Mouse (Mus musculus) lung, postnatal 10 days (tissue): ENCODE data around the gene S1pr1.

ENCODE experiments used
- DNase-seq: peaks from one replicate; pipeline ENCODE4 v3.0.0; 2021

S1pr1 gene

GRCm38 (mm10) chr3:115714671-115715651 lies at the start of gene S1pr1:
S1pr1 (minus strand) TSS chr3:115715072.
- peak; percentile 91 for DNase-seq

DNA sequence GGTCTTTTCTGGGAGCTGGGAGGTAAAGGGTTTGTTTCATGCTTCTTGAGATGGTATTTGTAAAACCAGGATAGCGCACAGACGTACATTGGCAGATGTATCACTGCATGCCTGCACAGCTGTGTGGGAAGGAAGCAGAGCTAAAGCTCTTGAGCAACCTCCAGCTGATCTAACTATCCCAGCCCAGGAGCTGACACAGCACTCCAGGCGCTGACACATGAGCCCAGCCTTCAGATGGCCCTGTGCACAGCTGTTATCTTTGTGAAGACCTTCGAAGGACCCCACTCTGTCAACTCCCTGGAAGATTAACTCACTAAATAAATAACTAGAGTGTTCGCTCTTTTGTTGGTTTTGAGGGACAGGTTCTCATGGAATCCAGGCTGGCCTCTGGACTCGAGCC lies 48.4 kb upstream of the S1pr1 start:
- DNase-seq, result peak; percentile 51

- DNase-seq, result no peak
Observed at GRCm38 (mm10) chr3:115762841-115763240, 48.0 kb upstream of the S1pr1 start.

- DNase-seq, result no peak
Observed at GRCm38 (mm10) chr3:115759659-115760058, 44.8 kb upstream of the S1pr1 start.

DNA sequence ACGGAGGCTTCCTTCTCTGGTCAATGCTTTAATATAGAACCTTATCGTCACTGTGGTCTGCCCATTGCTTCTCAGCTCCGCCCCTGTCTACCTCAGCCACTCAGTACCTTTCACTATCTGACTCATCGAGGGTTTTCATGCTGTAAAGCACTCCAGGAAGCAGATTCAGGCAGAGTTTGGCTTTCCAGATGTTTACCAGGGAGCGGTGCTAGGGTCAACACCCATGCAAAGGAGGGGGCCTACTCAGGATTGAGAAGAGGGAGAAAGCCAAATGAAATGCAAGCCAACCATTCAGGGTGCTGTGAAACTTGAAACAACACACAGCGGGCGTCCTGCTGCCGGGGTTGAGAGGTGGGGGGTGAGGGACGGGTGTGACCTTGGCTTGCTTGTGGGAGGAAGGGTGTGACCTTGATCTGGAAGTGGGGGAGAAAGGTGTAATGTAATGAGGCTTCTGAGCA lies 43.6 kb upstream of the S1pr1 start:
- peak; percentile 24 for DNase-seq

DNA sequence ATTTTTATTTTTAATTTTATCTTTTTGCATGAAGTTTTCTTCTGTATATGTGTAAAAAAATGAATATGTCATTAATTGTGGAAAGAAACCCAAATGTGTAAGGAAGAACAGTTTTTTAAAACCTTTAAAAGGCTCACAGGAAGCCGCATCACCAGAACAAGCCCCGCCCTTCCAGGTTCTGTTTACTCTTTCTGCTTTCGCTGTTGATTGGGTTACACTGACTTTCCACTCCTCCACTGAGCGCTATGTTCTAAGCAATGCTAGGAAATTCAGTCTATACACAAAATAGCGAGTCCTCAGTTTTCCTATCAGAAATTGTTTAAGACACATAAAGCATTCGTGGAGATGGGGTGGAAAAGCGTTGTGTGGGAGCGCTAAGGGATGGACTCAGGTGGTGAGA lies 39.6 kb upstream of the S1pr1 start:
- no peak for DNase-seq

DNA sequence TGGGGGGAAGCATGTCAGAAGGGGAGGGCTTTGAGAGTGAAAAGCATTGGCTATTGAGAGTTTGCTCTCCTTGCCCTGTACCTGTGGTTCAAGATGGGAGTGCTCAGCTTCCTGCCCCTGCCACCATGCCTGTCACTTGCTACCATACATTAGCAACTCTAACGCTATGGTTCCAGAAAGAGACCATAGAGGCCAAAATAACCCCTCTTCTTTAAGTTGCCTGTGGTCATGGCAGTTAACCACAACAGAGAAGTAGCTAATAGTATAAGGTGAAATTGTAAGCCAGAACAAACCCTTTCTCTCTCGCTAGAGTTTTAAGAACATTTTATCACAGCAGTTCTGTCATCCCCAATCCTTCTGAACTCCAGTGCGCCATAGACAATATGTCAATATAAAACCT lies 35.5 kb upstream of the S1pr1 start:
- DNase-seq, result no peak

DNA sequence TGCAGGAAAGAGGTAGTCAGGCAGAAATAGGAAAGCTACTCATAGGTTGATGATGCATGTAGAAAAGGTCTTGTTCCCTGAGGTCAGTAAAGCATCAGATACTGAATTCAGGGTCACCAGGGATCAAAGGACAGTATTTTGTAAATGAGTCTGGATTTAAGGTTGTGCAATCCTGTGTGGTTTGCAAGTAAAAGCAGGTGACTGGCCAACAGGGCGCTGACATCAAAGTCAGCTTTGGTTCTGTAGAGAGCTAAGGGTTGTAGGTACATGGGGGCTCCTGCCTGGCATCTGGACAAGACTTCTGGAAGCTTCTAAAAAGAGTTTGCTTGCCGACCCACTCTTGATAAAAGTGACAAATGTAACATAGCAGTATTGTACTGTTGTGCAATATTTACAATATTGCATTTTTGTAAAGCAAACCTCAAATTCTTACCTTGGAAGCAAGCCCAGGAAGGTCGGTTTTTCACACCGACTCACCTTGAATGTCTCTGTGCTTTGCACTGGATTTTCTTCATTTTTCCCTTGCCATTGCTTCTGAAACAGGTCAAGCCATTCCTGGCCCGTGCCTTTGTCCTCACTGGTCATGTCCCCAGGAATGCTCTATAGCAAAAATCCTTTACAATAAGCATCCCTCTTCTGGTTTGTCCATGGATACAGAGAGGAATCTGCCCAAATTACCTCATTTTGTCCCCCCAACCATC lies 33.6 kb upstream of the S1pr1 start:
- DNase-seq, result no peak

- DNase-seq, result no peak
Observed at GRCm38 (mm10) chr3:115746511-115746910, 31.6 kb upstream of the S1pr1 start.

DNA sequence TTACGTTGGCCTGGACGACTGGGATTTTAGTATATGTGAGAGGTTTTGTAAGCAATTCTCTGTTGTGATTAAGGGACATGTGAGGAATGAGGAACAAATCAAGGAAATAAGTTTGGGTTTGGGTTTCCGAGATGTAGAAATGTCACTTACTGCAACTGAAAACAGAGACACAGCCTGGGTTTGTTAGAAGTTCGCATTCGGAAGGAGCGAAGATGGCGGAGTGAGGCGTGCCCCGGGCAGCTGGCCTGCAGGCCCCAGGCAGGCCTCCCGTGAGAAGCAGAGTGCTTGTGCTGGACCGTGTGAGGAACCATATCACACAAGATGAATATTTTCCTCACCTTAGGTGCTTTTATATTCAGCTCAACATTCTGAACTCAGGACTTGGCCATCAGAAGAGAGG lies 30.2 kb upstream of the S1pr1 start:
- no peak for DNase-seq

DNA sequence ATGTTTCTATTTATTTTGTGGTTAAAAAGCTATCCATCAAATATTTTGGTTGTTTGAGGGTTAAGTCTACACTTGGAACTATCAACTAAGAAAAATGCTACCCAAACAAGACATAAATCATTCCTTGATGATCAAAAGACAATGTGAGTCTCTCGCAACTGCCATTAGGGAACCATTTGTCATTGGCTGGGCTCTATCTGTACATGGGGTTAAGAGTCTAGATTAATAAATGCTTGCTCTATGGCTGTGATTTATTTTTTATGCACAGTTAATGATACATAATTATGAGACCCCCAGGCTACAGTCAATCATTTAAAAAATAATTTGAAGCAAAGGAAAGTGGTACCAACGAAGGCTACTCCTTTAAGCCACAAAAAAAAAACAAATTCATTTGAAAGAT lies 23.7 kb upstream of the S1pr1 start:
- DNase-seq, result no peak

- peak; percentile 52 for DNase-seq
Observed at GRCm38 (mm10) chr3:115737785-115738318, 23.0 kb upstream of the S1pr1 start.

DNA sequence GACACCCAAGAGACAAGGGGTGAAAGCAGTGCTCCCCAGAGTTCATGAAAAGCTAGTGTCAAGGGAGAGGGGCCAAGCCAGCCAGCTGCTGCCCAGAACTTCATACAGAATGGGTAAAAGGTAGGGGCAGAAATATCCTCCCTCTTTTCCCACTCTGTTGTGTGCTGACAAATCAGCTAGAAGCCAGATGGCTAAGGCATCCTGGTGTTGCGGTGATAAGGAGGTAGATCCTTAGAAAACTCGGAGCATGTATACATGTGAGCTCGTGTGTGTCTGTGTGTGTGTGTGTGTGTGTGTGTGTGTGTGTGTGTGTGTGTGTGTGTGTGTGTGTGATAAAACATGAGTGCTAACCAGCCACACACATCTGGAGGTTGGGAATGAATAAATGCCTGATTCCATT lies 20.7 kb upstream of the S1pr1 start:
- DNase-seq, result no peak

DNA sequence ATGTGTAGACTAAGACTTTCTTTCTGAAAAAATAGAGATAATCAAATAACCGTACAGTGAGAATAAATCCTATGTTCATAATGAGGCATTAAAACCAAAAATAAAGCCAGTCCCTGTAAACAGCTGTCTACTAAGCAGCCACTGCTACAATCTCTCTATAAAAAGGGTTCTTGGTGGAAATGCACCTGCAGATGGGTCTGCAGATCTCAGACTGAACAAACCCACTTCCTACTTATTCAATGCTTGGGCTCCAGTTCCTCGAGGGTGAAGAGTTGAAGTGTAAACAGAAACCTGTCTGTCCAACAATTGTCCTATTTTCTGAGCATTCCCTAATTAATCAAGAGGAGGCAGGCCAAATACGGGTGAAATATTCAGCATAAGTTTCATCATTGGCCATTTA lies 20.0 kb upstream of the S1pr1 start:
- DNase-seq, result no peak

- no peak for DNase-seq
Observed at GRCm38 (mm10) chr3:115730336-115730735, 15.5 kb upstream of the S1pr1 start.

DNA sequence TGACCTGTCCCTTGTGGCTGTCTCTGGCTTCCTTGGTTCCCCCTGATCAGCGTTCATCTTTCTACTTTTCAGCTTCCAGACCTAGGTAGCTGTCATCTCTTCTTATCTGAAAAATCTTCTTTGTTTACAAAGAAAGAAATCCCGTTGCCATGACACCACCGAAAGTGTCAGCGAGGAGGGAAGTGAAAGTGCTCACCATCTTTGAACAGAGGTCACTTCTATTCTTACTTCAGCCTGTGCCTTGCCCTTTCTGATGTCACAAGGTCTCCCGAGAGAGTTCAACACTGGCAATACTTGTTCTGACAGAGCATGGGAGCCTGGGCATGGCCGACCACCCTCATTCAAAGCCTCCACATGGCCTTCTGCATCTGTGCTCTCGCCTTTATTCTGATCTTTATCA lies 14.3 kb upstream of the S1pr1 start:
- DNase-seq, result peak; percentile 26

GRCm38 (mm10) chr3:115728211-115728610 lies 13.3 kb upstream of the S1pr1 start:
- DNase-seq, result no peak

- DNase-seq, result no peak
Observed at GRCm38 (mm10) chr3:115718886-115719285, 4.0 kb upstream of the S1pr1 start.

DNA sequence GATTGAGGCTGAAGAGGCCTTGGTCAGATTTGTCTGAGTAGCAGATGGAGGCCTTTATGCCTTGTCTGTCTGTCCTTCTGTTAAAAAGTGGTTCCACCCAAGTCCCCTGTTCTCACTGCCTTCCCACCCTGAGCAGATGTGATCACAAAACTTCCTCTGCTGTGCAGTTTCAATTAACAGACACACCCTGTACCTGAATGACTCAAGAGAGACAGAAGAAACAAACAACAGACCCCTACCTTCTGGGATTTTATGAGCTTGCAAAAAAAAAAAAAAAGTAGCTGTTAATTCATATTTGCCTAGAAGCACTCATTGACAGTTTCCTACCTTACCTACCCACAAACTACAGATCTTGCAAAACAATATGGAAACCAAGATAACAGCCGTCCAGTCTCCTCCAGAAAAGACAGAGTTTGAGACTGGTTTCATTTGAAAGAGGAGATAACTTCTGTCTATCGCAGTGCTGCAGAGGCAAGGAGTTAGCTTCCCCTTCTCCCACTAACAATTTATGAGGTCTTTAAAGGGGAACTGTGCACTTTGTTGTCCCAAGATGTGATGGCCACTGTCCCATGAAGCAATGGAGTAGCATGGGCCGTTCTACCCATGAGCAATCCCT lies 1.1 kb upstream of the S1pr1 start:
- DNase-seq, result no peak

GRCm38 (mm10) chr3:115714049-115714435 lies 830 bp downstream of the S1pr1 start:
- peak; percentile 27 for DNase-seq

GRCm38 (mm10) chr3:115713417-115714048 lies 1.3 kb downstream of the S1pr1 start:
- peak; percentile 43 for DNase-seq

DNA sequence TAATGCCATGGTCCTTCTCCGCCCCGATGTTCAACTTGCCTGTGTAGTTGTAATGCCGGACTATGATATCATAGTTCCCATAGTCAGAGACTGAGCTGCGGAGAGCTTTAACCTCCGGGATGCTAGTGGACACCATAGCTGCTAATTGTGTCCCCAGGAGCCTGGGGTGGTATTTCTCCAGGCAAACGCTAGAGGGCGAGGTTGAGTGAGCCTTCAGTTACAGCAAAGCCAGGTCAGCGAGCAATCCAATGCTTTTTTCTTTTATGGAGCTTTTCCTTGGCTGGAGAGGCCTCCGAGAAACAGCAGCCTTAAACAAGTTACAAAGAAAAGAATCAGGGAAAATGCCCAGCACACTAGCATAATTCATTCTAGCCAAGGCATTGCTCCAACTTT lies 2.1 kb downstream of the S1pr1 start:
- DNase-seq, result peak; percentile 90
